Mouse (Mus musculus) hindbrain, embryonic 13.5 days (tissue): ENCODE data around the gene Adrb1. TPM values are rescaled to one million over a fixed set of nuclear protein-coding genes. Genes with fewer than 3 reads are reported as not detected.
"Not testable (repeated sequence)": the region's sequence is repeated elsewhere in the genome, so short reads cannot be mapped to it uniquely, and the experiment has no call there.

Experiments
- ATAC-seq: fragments of 200-750 bp; cut with Nextera tagmentation; 2 replicates; pipeline ENCODE4 v1.8.0; 2017; ENCODE audit warnings: moderate TSS enrichment; ENCODE audit not compliant: low FRiP score
- H3K27ac ChIP-seq: fragments of 300-500 bp; sonication (generic); 2 replicates; pipeline ENCODE4 v1.5.1; 2015; ENCODE audit warnings: inconsistent platforms, mild to moderate bottlenecking, moderate library complexity
- H3K27me3 ChIP-seq: fragments of 300-500 bp; sonication (generic); 2 replicates; pipeline ENCODE4 v1.6.1; 2015; ENCODE audit warnings: mild to moderate bottlenecking, inconsistent platforms
- H3K36me3 ChIP-seq: fragments of 300-500 bp; sonication (generic); 2 replicates; pipeline ENCODE4 v1.6.1; 2015; ENCODE audit warnings: mild to moderate bottlenecking, inconsistent platforms
- H3K4me1 ChIP-seq: fragments of 300-500 bp; sonication (generic); replicated peaks from 2 replicates; pipeline ENCODE4 v1.6.1; 2015; ENCODE audit warnings: inconsistent platforms
- H3K4me2 ChIP-seq: fragments of 300-500 bp; sonication (generic); 2 replicates; pipeline ENCODE4 v1.6.1; 2015; ENCODE audit warnings: inconsistent platforms, mild to moderate bottlenecking, moderate library complexity
- H3K4me3 ChIP-seq: fragments of 300-500 bp; sonication (generic); 2 replicates; pipeline ENCODE4 v1.5.1; 2015; ENCODE audit warnings: mild to moderate bottlenecking, inconsistent platforms
- H3K9ac ChIP-seq: fragments of 300-500 bp; sonication (generic); 2 replicates; pipeline ENCODE4 v1.6.1; 2015; ENCODE audit warnings: mild to moderate bottlenecking, inconsistent platforms
- H3K9me3 ChIP-seq: fragments of 300-500 bp; sonication (generic); 2 replicates; pipeline ENCODE4 v1.6.1; 2016; ENCODE audit warnings: inconsistent platforms
- WGBS: fragments of 180-500 bp; shearing (Covaris S2); methylation state at CpG from one replicate; pipeline ENCODE4 v1.1.7; 2015; 5-methylcytosine and 5-hydroxymethylcytosine counted together
- polyA plus RNA-seq: library from polyadenylated mRNA; unstranded; fragments of >200 nt; fragmentation: Nextera tagmentation; extraction: Ambion mirVana; gene quantifications from 2 replicates; pipeline ENCODE4 v1.2.1, GENCODE M21; 2015

Adrb1 gene
- polyA plus RNA-seq, 1 experiment from 2014 or later, result 0.44 TPM

GRCm38 (mm10) chr19:56778532-56778931, 56.5 kb downstream of the Adrb1 start:
- H3K27ac ChIP-seq, H3K9ac ChIP-seq, ATAC-seq, H3K36me3 ChIP-seq, H3K9me3 ChIP-seq, H3K4me2 ChIP-seq, H3K4me3 ChIP-seq: not testable (repeated sequence)
- Histone ChIP-seq H3K4me1 (peaks cover 10% of the 10 kb centered on the region), H3K27me3 (peaks cover 35% of the 10 kb centered on the region)
- WGBS, result 96% methylated on average over 7 of the region's 7 CpGs

Other genes with a start within 250 kb of the Adrb1 start
- gene Dclre1a, start 174.0 kb upstream of the Adrb1 start, polyA plus RNA-seq, result 13.2 and 14.9 TPM in 2 replicates
- 9.7 and 10.1 TPM in 2 replicates for gene Nhlrc2, start 173.9 kb upstream of the Adrb1 start, polyA plus RNA-seq
- gene Ccdc186, start 100.0 kb downstream of the Adrb1 start, polyA plus RNA-seq, result 28.1 and 31.5 TPM in 2 replicates
- 0.77 and 0.96 TPM in 2 replicates for gene Tdrd1, start 104.0 kb downstream of the Adrb1 start, polyA plus RNA-seq
- 0.40 and 0.61 TPM in 2 replicates for gene Vwa2, start 152.1 kb downstream of the Adrb1 start, polyA plus RNA-seq